Mouse (Mus musculus) CH12.LX (cell line): ENCODE results near the gene Sgk2. TPM values are rescaled to one million over a fixed set of nuclear protein-coding genes. Genes with fewer than 3 reads are reported as not detected.

Source experiments
- DNase-seq: peaks from one replicate; pipeline ENCODE4 v3.0.0-alpha.2; 2013; ENCODE audit errors: extremely low read depth
- H3K27ac ChIP-seq: 2 replicates; pipeline ENCODE4 v1.5.1; 2012; ENCODE audit warnings: low read depth, mild to moderate bottlenecking, control low read depth, moderate library complexity; ENCODE audit not compliant: insufficient read depth
- H3K27me3 ChIP-seq: replicated peaks from 2 replicates; pipeline ENCODE3; 2012; ENCODE audit warnings: inconsistent platforms
- H3K36me3 ChIP-seq, 2 experiments: replicated peaks in 1 of 2; 2 replicates each; pipeline versions ENCODE3 to v1.6.1; 2012; ENCODE audit warnings: inconsistent platforms in 1 of 2, low read length in 1 of 2, mild to moderate bottlenecking in 1 of 2, mixed read lengths in 1 of 2, moderate library complexity in 1 of 2; ENCODE audit not compliant: control insufficient read depth in 1 of 2, insufficient read depth in 1 of 2
- H3K4me1 ChIP-seq, 2 experiments: 2 replicates each; pipeline ENCODE4 v1.6.1; 2012; ENCODE audit warnings: inconsistent platforms in 1 of 2, moderate library complexity in 1 of 2; ENCODE audit not compliant: insufficient read depth in 2 of 2, control insufficient read depth in 1 of 2
- H3K4me2 ChIP-seq: 2 replicates; pipeline ENCODE4 v1.6.1; 2012; ENCODE audit warnings: low read depth, mild to moderate bottlenecking, control low read depth; ENCODE audit not compliant: poor library complexity, insufficient read depth, severe bottlenecking
- H3K4me3 ChIP-seq, 3 experiments: fragments of 150-350 bp in 1 of 3; sonication (generic) in 1 of 3; replicated peaks in 1 of 3; 2 replicates each; pipeline versions ENCODE3 to v1.5.1; 2011 to 2012; ENCODE audit warnings: low read depth in 2 of 3, low read length in 2 of 3, mild to moderate bottlenecking in 2 of 3, moderate library complexity in 2 of 3, control low read depth in 1 of 3, improper control_type of control experiment in 1 of 3, inconsistent platforms in 1 of 3, mixed read lengths in 1 of 3; ENCODE audit not compliant: poor library complexity in 1 of 3
- H3K79me2 ChIP-seq: replicated peaks from 2 replicates; pipeline ENCODE4 v1.6.1; 2012; ENCODE audit warnings: mild to moderate bottlenecking, moderate library complexity; ENCODE audit not compliant: control insufficient read depth, poor library complexity, insufficient read depth, severe bottlenecking; ENCODE audit errors: extremely low read depth
- H3K9ac ChIP-seq: 2 replicates; pipeline ENCODE4 v1.6.1; 2012; ENCODE audit warnings: low read depth, mild to moderate bottlenecking, control low read depth, moderate library complexity; ENCODE audit not compliant: insufficient read depth
- H3K9me3 ChIP-seq: replicated peaks from 2 replicates; pipeline ENCODE3; 2012; ENCODE audit warnings: low read length, inconsistent platforms, mixed read lengths
- CTCF ChIP-seq, 2 experiments: IDR thresholded peaks in 1 of 2; conservative IDR thresholded peaks in 1 of 2; 2 replicates each; pipeline ENCODE4 v1.5.1; 2011 to 2012; ENCODE audit warnings: low read depth in 2 of 2, low read length in 2 of 2, improper control_type of control experiment in 1 of 2, inconsistent platforms in 1 of 2, mild to moderate bottlenecking in 1 of 2, moderate library complexity in 1 of 2
- E2F4 ChIP-seq: IDR thresholded peaks from 2 replicates; pipeline ENCODE4 v1.6.1; 2011; ENCODE audit warnings: low read depth, low read length, improper control_type of control experiment; ENCODE audit not compliant: insufficient replicate concordance
- EP300 ChIP-seq: IDR thresholded peaks from 2 replicates; pipeline ENCODE4 v1.6.1; 2011; ENCODE audit warnings: low read length, improper control_type of control experiment
- IRF4 ChIP-seq: IDR thresholded peaks from 2 replicates; pipeline ENCODE4 v1.6.1; 2014; ENCODE audit warnings: low read depth, mild to moderate bottlenecking, inconsistent platforms, low read length, improper control_type of control experiment
- JUN ChIP-seq: IDR thresholded peaks from 2 replicates; pipeline ENCODE4 v1.6.1; 2011; ENCODE audit warnings: low read depth, mild to moderate bottlenecking, low read length, improper control_type of control experiment, moderate library complexity; ENCODE audit not compliant: insufficient read depth
- JUND ChIP-seq: conservative IDR thresholded peaks from 2 replicates; pipeline ENCODE4 v1.6.1; 2011; ENCODE audit warnings: low read depth, low read length, improper control_type of control experiment
- MAX ChIP-seq: IDR thresholded peaks from 2 replicates; pipeline ENCODE4 v1.6.1; 2011; ENCODE audit warnings: low read length, improper control_type of control experiment
- MYC ChIP-seq: IDR thresholded peaks from 2 replicates; pipeline ENCODE4 v1.6.1; 2011; ENCODE audit warnings: low read depth, mild to moderate bottlenecking, improper control_type of control experiment, low read length
- PAX5 ChIP-seq: IDR thresholded peaks from 2 replicates; pipeline ENCODE4 v1.6.1; 2012; ENCODE audit warnings: low read length, inconsistent platforms, mixed read lengths
- RAD21 ChIP-seq: IDR thresholded peaks from 2 replicates; pipeline ENCODE4 v1.6.1; 2011; ENCODE audit warnings: low read depth, mild to moderate bottlenecking, low read length, improper control_type of control experiment, moderate library complexity
- SIN3A ChIP-seq: IDR thresholded peaks from 2 replicates; pipeline ENCODE4 v1.6.1; 2012; ENCODE audit warnings: low read length, improper control_type of control experiment, inconsistent platforms
- SMC3 ChIP-seq: IDR thresholded peaks from 2 replicates; pipeline ENCODE4 v1.6.1; 2011; ENCODE audit warnings: low read depth, low read length, improper control_type of control experiment
- TBP ChIP-seq: conservative IDR thresholded peaks from 2 replicates; pipeline ENCODE4 v1.6.1; 2011; ENCODE audit warnings: low read depth, low read length, improper control_type of control experiment
- TCF12 ChIP-seq: IDR thresholded peaks from 2 replicates; pipeline ENCODE4 v1.6.1; 2014; ENCODE audit warnings: low read depth, mild to moderate bottlenecking, inconsistent platforms, low read length, improper control_type of control experiment
- UBTF ChIP-seq: IDR thresholded peaks from 2 replicates; pipeline ENCODE4 v1.6.1; 2012; ENCODE audit warnings: low read depth, mild to moderate bottlenecking, inconsistent platforms, low read length, improper control_type of control experiment, moderate library complexity
- ZC3H11A ChIP-seq: IDR thresholded peaks from 2 replicates; pipeline ENCODE4 v1.6.1; 2012; ENCODE audit warnings: low read depth, mild to moderate bottlenecking, inconsistent platforms, low read length, improper control_type of control experiment
- ZKSCAN1 ChIP-seq: IDR thresholded peaks from 2 replicates; pipeline ENCODE4 v1.6.1; 2012; ENCODE audit warnings: low read depth, inconsistent platforms, low read length, improper control_type of control experiment, borderline replicate concordance
- ZMIZ1 ChIP-seq: IDR thresholded peaks from 2 replicates; pipeline ENCODE4 v1.6.1; 2012; ENCODE audit warnings: low read depth, mild to moderate bottlenecking, inconsistent platforms, low read length, improper control_type of control experiment
- ZNF384 ChIP-seq: IDR thresholded peaks from 2 replicates; pipeline ENCODE4 v1.6.1; 2012; ENCODE audit warnings: low read depth, low read length, improper control_type of control experiment, inconsistent platforms
- dilution Hi-C: fragments of 300-500 bp; cut with MboI; formaldehyde crosslinking; loops from 2 replicates; pipeline ENCODE4 v1.14.3; 2020; ENCODE audit warnings: low sequenced_read_pairs; ENCODE audit not compliant: extremely low pct_unique_long_range_greater_than_20kb, extremely low pct_ligation_motif_present
- in situ Hi-C: fragments of 300-500 bp; cut with MboI; formaldehyde crosslinking; loops from 3 replicates; pipeline ENCODE4 v1.14.3; 2019; ENCODE audit warnings: low sequenced_read_pairs, low pct_ligation_motif_present, low pct_unique_long_range_greater_than_20kb, mixed read lengths
- polyA plus RNA-seq: library from polyadenylated mRNA; unstranded; fragments of >175 nt; gene quantifications from 2 replicates; pipeline ENCODE4 v1.2.1, GENCODE M21; 2012; ENCODE audit warnings: low read depth; ENCODE audit not compliant: insufficient read length
- total RNA-seq, 2 experiments: library from RNA; depleted of rRNA; stranded (reverse); fragments of 300-350 nt in 1 of 2; fragments of >200 nt in 1 of 2; gene quantifications; 2 replicates each; pipeline ENCODE4 v1.2.3; 2012 to 2014

Sgk2 gene
- total and polyA plus RNA-seq, 3 experiments: not detected

DNA sequence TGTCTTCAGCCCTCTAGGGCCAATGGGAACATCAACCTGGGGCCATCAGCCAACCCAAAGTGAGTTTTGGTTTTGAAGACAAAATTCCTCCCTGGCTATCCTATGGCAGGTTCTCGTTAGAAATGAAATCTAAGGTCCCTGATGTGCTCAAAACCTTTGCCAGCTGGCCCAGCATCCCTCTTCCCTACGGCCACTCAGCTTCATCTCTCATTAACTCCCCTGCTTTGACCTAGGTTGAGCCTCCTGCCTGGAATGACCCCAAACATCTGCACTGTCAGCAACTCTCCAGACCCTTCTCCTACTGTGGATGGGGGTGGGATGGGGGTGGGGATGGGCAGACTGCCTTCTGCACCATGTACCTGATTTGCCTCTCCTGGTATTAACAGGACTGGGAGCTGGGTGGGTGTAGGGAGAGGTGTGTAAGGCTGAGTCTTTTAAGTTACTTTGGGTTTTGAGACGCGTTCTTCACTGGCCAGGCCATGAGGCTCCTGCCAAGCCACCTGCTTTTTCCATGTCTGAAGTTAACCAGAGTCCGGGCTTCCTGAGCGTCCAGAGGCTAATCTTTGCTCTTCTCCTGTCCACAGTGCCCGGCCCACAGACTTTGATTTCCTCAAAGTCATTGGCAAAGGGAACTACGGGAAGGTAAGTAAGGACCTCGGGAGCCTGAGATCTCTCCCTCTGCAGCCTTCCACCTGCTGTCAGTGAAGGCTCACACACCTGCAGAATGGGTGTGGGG, 6.9 kb downstream of the Sgk2 start:
- Histone ChIP-seq H3K4me3 (no peak overlapping the region), H3K27ac (no peak overlapping the region), H3K4me1 (peaks cover 0 to 3% of the 10 kb centered on the region in 2 experiments; a peak in 1 of 4 replicates), H3K27me3 (peaks cover 77% of the 10 kb centered on the region), H3K79me2 (no peaks in the 10 kb centered on the region), H3K4me2 (no peak overlapping the region), H3K9ac (no peak overlapping the region), H3K36me3 (no peaks in the 10 kb centered on the region), H3K9me3 (no peaks in the 10 kb centered on the region)
- no peak for DNase-seq
- in situ Hi-C loops: loop anchor here (10.0 kb wide), 1 partner anchor 341 kb away; no protein-coding TSS in a partner anchor
- dilution Hi-C loops: no loop called here
- no peak for TF ChIP-seq TCF12
- no peak for TF ChIP-seq ZNF384
- no peak for TF ChIP-seq EP300
- no peak for TF ChIP-seq ZMIZ1
- no peak for TF ChIP-seq SIN3A
- no peak for TF ChIP-seq PAX5
- TF ChIP-seq E2F4: no peak
- no peak for TF ChIP-seq ZC3H11A
- no peak for TF ChIP-seq CTCF (conservative IDR thresholded peaks at IDR 0.05 in 1 of 2, IDR thresholded peaks at IDR 0.05 in 1 of 2; ENCODE audit: low read depth in 2 of 2, low read length in 2 of 2)
- TF ChIP-seq UBTF: no peak

DNA sequence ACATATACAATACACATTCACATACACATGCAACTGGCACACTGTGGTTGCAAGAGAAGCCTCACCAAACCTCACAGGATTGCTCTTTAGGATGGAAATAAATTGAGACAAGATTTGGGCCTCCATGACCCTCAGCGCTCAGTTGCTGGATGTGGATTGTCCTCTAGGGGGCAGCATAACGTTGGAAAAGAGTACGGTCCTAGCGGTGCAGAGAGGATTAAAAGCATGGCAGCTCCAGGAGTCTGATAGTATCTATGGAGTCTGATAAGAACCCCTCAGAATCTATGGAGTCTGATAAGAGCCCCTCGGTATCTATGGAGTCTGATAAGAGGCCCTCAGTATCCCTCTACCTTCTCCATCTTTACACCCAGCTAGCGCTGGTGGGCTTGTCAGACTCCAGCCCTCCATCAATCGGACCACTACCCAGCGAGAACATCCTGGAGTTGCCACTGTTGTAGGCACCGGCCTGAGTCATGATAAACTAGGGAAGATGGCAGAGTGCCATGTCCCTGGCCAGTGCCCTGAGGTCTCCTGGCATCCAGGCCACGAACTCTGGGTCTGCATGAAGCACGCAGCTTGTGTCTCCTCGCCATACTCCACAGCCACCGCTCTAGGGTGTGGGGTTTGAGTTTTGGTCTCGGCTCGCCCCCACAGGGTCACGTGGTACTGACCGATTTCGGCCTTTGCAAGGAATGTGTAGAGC, 11.5 kb downstream of the Sgk2 start:
- TF ChIP-seq MAX (no peak), SMC3 (peak; percentile 67), MYC (peak; percentile 38; the same call in 1 of the 2 replicates), RAD21 (peak; percentile 74), JUN (no peak), CTCF (conservative IDR thresholded peaks at IDR 0.05 in 1 of 2, IDR thresholded peaks at IDR 0.05 in 1 of 2; ENCODE audit: low read depth in 2 of 2, low read length in 2 of 2) (peak; percentile 87 to 93), ZKSCAN1 (no peak), IRF4 (no peak), TBP (no peak), JUND (no peak)
- in situ Hi-C loops (loop anchor here (10.0 kb wide), 1 partner anchor 336 kb away; no protein-coding TSS in a partner anchor), dilution Hi-C loops (no loop called here)
- H3K27me3 ChIP-seq: peaks cover 66% of the 10 kb centered on the region
- H3K9ac ChIP-seq: no peak overlapping the region
- no peaks in the 10 kb centered on the region for H3K9me3 ChIP-seq
- H3K4me3 ChIP-seq: no peak overlapping the region
- no peak overlapping the region for H3K4me2 ChIP-seq
- H3K27ac ChIP-seq: no peak overlapping the region
- no peaks in the 10 kb centered on the region for H3K36me3 ChIP-seq
- peak; percentile 66 for DNase-seq
- H3K4me1 ChIP-seq: peaks cover 0 to 3% of the 10 kb centered on the region in 2 experiments; a peak in 1 of 4 replicates
- no peaks in the 10 kb centered on the region for H3K79me2 ChIP-seq
